Mouse (Mus musculus) myocyte (in vitro differentiated cells): ENCODE data around the gene Masp2. TPM values are rescaled to one million over a fixed set of nuclear protein-coding genes. Genes with fewer than 3 reads are reported as not detected.

ENCODE experiments used
- H3K27me3 ChIP-seq: one replicate; pipeline ENCODE4 v1.6.1; 2011; ENCODE audit not compliant: control insufficient read depth, insufficient read depth, insufficient read length
- H3K36me3 ChIP-seq: one replicate; pipeline ENCODE4 v1.6.1; 2011; ENCODE audit not compliant: control insufficient read depth, insufficient read depth
- H3K4me2 ChIP-seq: one replicate; pipeline ENCODE4 v1.6.1; 2011; ENCODE audit warnings: low read depth, control low read depth
- H3K4me3 ChIP-seq: one replicate; pipeline ENCODE4 v1.5.1; 2011; ENCODE audit warnings: mild to moderate bottlenecking, control low read depth, moderate library complexity
- H3K79me2 ChIP-seq: one replicate; pipeline ENCODE4 v1.6.1; 2011; ENCODE audit not compliant: control insufficient read depth, insufficient read depth
- H3ac ChIP-seq: one replicate; pipeline ENCODE4 v1.6.1; 2011; ENCODE audit not compliant: control insufficient read depth, insufficient read length
- CEBPB ChIP-seq: IDR thresholded peaks from 2 replicates; pipeline ENCODE4 v1.6.1; 2011; ENCODE audit warnings: mild to moderate bottlenecking, moderate library complexity; ENCODE audit not compliant: poor library complexity, insufficient read depth, severe bottlenecking
- E2F4 ChIP-seq: IDR thresholded peaks from one replicate; pipeline ENCODE4 v1.6.1; 2011; ENCODE audit warnings: mild to moderate bottlenecking, control low read depth, moderate library complexity; ENCODE audit not compliant: insufficient read depth
- MAX ChIP-seq: IDR thresholded peaks from one replicate; pipeline ENCODE4 v1.6.1; 2011; ENCODE audit warnings: low read depth, mild to moderate bottlenecking, control low read depth
- MYOD1 ChIP-seq, 3 experiments: IDR thresholded peaks; one replicate each; pipeline ENCODE4 v1.6.1; 2011; ENCODE audit warnings: control low read depth in 2 of 3, low read depth in 2 of 3, mild to moderate bottlenecking in 2 of 3, moderate library complexity in 1 of 3; ENCODE audit not compliant: insufficient read length in 2 of 3, control insufficient read depth in 1 of 3
- MYOG ChIP-seq, 3 experiments: IDR thresholded peaks; one replicate each; pipeline ENCODE4 v1.6.1; 2011; ENCODE audit warnings: control low read depth in 2 of 3, low read depth in 2 of 3, mild to moderate bottlenecking in 2 of 3; ENCODE audit not compliant: insufficient read length in 2 of 3, control insufficient read depth in 1 of 3, insufficient read depth in 1 of 3
- POLR2A ChIP-seq: IDR thresholded peaks from one replicate; pipeline ENCODE4 v1.6.1; 2011; ENCODE audit warnings: low read depth, mild to moderate bottlenecking, control low read depth, moderate library complexity; ENCODE audit not compliant: insufficient read length
- POLR2AphosphoS2 ChIP-seq: IDR thresholded peaks from one replicate; pipeline ENCODE4 v1.6.1; 2011; ENCODE audit warnings: low read depth, control low read depth; ENCODE audit not compliant: insufficient read length
- REST ChIP-seq: IDR thresholded peaks from one replicate; pipeline ENCODE4 v1.6.1; 2011; ENCODE audit warnings: mild to moderate bottlenecking, control low read depth, moderate library complexity; ENCODE audit not compliant: insufficient read depth, insufficient read length
- SRF ChIP-seq: IDR thresholded peaks from one replicate; pipeline ENCODE4 v1.6.1; 2011; ENCODE audit warnings: low read depth; ENCODE audit not compliant: control insufficient read depth, insufficient read length
- TCF12 ChIP-seq: IDR thresholded peaks from one replicate; pipeline ENCODE4 v1.6.1; 2011; ENCODE audit warnings: mild to moderate bottlenecking, control low read depth; ENCODE audit not compliant: poor library complexity, insufficient read depth, severe bottlenecking
- TCF3 ChIP-seq: IDR thresholded peaks from one replicate; pipeline ENCODE4 v1.6.1; 2011; ENCODE audit warnings: low read depth, control low read depth; ENCODE audit not compliant: insufficient read length
- USF1 ChIP-seq: IDR thresholded peaks from one replicate; pipeline ENCODE4 v1.6.1; 2011; ENCODE audit warnings: low read depth, mild to moderate bottlenecking, control low read depth, moderate library complexity
- polyA plus RNA-seq: library from polyadenylated mRNA; unstranded; fragments of >200 nt; fragmentation: generic; extraction: Trizol; gene quantifications from one replicate; pipeline ENCODE4 v1.2.1, GENCODE M21; 2012; ENCODE audit warnings: missing spikeins

Masp2 gene
- polyA plus RNA-seq, 1 experiment, result 0.43 TPM

GRCm38 (mm10) chr4:148563595-148563994 lies 38.8 kb upstream of the Masp2 start:
- no peak for TF ChIP-seq E2F4
- no peak for TF ChIP-seq MAX
- no peak for TF ChIP-seq POLR2A
- TF ChIP-seq MYOD1 (IDR thresholded peaks at IDR 0.05; ENCODE audit: control insufficient read depth in 1 of 3, insufficient read length in 2 of 3, low read depth in 2 of 3), result no peak
- TF ChIP-seq SRF, result no peak
- Histone ChIP-seq H3K36me3 (peaks cover 44% of the 10 kb centered on the region), H3K4me3 (no peak overlapping the region), H3ac (no peak overlapping the region), H3K79me2 (peaks cover 14% of the 10 kb centered on the region), H3K4me2 (no peak overlapping the region), H3K27me3 (no peaks in the 10 kb centered on the region)

- Histone ChIP-seq H3K27me3 (no peaks in the 10 kb centered on the region), H3K4me2 (no peak overlapping the region), H3K36me3 (peaks cover 38% of the 10 kb centered on the region), H3ac (no peak overlapping the region), H3K79me2 (no peaks in the 10 kb centered on the region), H3K4me3 (no peak overlapping the region)
- TF ChIP-seq TCF3 (no peak), TCF12 (no peak), SRF (no peak), USF1 (no peak), REST (no peak), POLR2A (no peak)
These were observed 32.2 kb upstream of the Masp2 start for GRCm38 (mm10) chr4:148570138-148570537.

GRCm38 (mm10) chr4:148570693-148571295 lies 31.6 kb upstream of the Masp2 start:
- no peak overlapping the region for H3K4me3 ChIP-seq
- no peaks in the 10 kb centered on the region for H3K79me2 ChIP-seq
- no peaks in the 10 kb centered on the region for H3K27me3 ChIP-seq
- H3K4me2 ChIP-seq, result no peak overlapping the region
- no peak for TF ChIP-seq MYOD1 (IDR thresholded peaks at IDR 0.05; ENCODE audit: control insufficient read depth in 1 of 3, insufficient read length in 2 of 3, low read depth in 2 of 3)
- TF ChIP-seq POLR2AphosphoS2, result no peak
- TF ChIP-seq SRF, result no peak
- no peak for TF ChIP-seq MAX
- no peak for TF ChIP-seq MYOG (IDR thresholded peaks at IDR 0.05; ENCODE audit: control insufficient read depth in 1 of 3, insufficient read depth in 1 of 3, insufficient read length in 2 of 3, low read depth in 2 of 3)
- H3K36me3 ChIP-seq, result peaks cover 39% of the 10 kb centered on the region
- no peak overlapping the region for H3ac ChIP-seq

- no peak overlapping the region for H3K4me3 ChIP-seq
- H3K36me3 ChIP-seq, result peaks cover 25% of the 10 kb centered on the region
- no peak overlapping the region for H3ac ChIP-seq
- H3K79me2 ChIP-seq, result no peaks in the 10 kb centered on the region
- TF ChIP-seq POLR2A (no peak), E2F4 (no peak), MYOG (IDR thresholded peaks at IDR 0.05; ENCODE audit: control insufficient read depth in 1 of 3, insufficient read depth in 1 of 3, insufficient read length in 2 of 3, low read depth in 2 of 3) (no peak), MYOD1 (IDR thresholded peaks at IDR 0.05; ENCODE audit: control insufficient read depth in 1 of 3, insufficient read length in 2 of 3, low read depth in 2 of 3) (no peak), TCF12 (no peak), SRF (no peak), USF1 (no peak), MAX (no peak), REST (no peak), POLR2AphosphoS2 (no peak)
- H3K27me3 ChIP-seq, result no peaks in the 10 kb centered on the region
- H3K4me2 ChIP-seq, result no peak overlapping the region
These were observed 29.1 kb upstream of the Masp2 start for GRCm38 (mm10) chr4:148573222-148573621.

GRCm38 (mm10) chr4:148580765-148581164 lies 21.6 kb upstream of the Masp2 start:
- H3ac ChIP-seq, result no peak overlapping the region
- TF ChIP-seq MYOD1 (IDR thresholded peaks at IDR 0.05; ENCODE audit: control insufficient read depth in 1 of 3, insufficient read length in 2 of 3, low read depth in 2 of 3), result peak in 1 of 3 experiments; percentile 65
- no peak for TF ChIP-seq E2F4
- peak in 2 of 3 experiments; percentile 36 to 75 for TF ChIP-seq MYOG (IDR thresholded peaks at IDR 0.05; ENCODE audit: control insufficient read depth in 1 of 3, insufficient read depth in 1 of 3, insufficient read length in 2 of 3, low read depth in 2 of 3)
- no peak overlapping the region for H3K4me2 ChIP-seq
- H3K4me3 ChIP-seq, result no peak overlapping the region
- no peaks in the 10 kb centered on the region for H3K79me2 ChIP-seq
- H3K27me3 ChIP-seq, result no peaks in the 10 kb centered on the region
- peaks cover 8% of the 10 kb centered on the region for H3K36me3 ChIP-seq

GRCm38 (mm10) chr4:148581422-148581821 lies 20.9 kb upstream of the Masp2 start:
- Histone ChIP-seq H3K79me2 (no peaks in the 10 kb centered on the region), H3ac (no peak overlapping the region), H3K36me3 (peaks cover 6% of the 10 kb centered on the region), H3K4me3 (no peak overlapping the region), H3K27me3 (no peaks in the 10 kb centered on the region), H3K4me2 (no peak overlapping the region)
- TF ChIP-seq POLR2A (no peak), E2F4 (no peak), TCF12 (no peak), CEBPB (no peak), SRF (no peak), MAX (no peak), MYOD1 (IDR thresholded peaks at IDR 0.05; ENCODE audit: control insufficient read depth in 1 of 3, insufficient read length in 2 of 3, low read depth in 2 of 3) (no peak), TCF3 (no peak)
